Mouse (Mus musculus) limb, embryonic 11.5 days (tissue): ENCODE results near the gene Tor1a. TPM values are rescaled to one million over a fixed set of nuclear protein-coding genes. Genes with fewer than 3 reads are reported as not detected.
"Not testable (repeated sequence)": the region's sequence is repeated elsewhere in the genome, so short reads cannot be mapped to it uniquely, and the experiment has no call there.

Experiments
- ATAC-seq: fragments of 200-750 bp; cut with Nextera tagmentation; 2 replicates; pipeline ENCODE4 v1.8.0; 2017; ENCODE audit warnings: low read depth; ENCODE audit not compliant: insufficient number of reproducible peaks, low FRiP score, low TSS enrichment
- DNase-seq: peaks from one replicate; pipeline ENCODE4 v3.0.0-alpha.2; 2015; ENCODE audit warnings: low spot score
- H3K27ac ChIP-seq: fragments of 300-500 bp; sonication (generic); replicated peaks from 2 replicates; pipeline ENCODE4 v1.5.1; 2014; ENCODE audit warnings: low read depth, mild to moderate bottlenecking, low read length
- H3K27me3 ChIP-seq: fragments of 300-500 bp; sonication (generic); 2 replicates; pipeline ENCODE4 v1.6.1; 2014; ENCODE audit warnings: mild to moderate bottlenecking, low read length, mixed read lengths; ENCODE audit not compliant: control insufficient read depth, insufficient read depth
- H3K36me3 ChIP-seq: fragments of 300-500 bp; sonication (generic); 2 replicates; pipeline ENCODE4 v1.6.1; 2014; ENCODE audit warnings: mild to moderate bottlenecking, low read length, moderate library complexity, mixed read lengths; ENCODE audit not compliant: control insufficient read depth, insufficient read depth
- H3K4me1 ChIP-seq: fragments of 300-500 bp; sonication (generic); 2 replicates; pipeline ENCODE4 v1.6.1; 2014; ENCODE audit warnings: low read length, mixed read lengths; ENCODE audit not compliant: control insufficient read depth, insufficient read depth
- H3K4me2 ChIP-seq: fragments of 300-500 bp; sonication (generic); 2 replicates; pipeline ENCODE4 v1.6.1; 2014; ENCODE audit warnings: low read depth, mild to moderate bottlenecking, moderate library complexity; ENCODE audit not compliant: severe bottlenecking
- H3K4me3 ChIP-seq: fragments of 300-500 bp; sonication (generic); 2 replicates; pipeline ENCODE4 v1.5.1; 2014; ENCODE audit warnings: low read depth, low read length
- H3K9ac ChIP-seq: fragments of 300-500 bp; sonication (generic); 2 replicates; pipeline ENCODE4 v1.6.1; 2014; ENCODE audit warnings: mild to moderate bottlenecking, low read length
- H3K9me3 ChIP-seq: fragments of 300-500 bp; sonication (generic); 2 replicates; pipeline ENCODE4 v1.6.1; 2016; ENCODE audit warnings: low read length; ENCODE audit not compliant: control insufficient read depth
- WGBS: fragments of 180-500 bp; shearing (Covaris S2); extraction: QIAGEN DNeasy Blood & Tissue Kit; methylation state at CpG from one replicate; pipeline ENCODE4 v1.1.7; 2014; 5-methylcytosine and 5-hydroxymethylcytosine counted together
- polyA plus RNA-seq: library from polyadenylated mRNA; unstranded; fragments of >200 nt; fragmentation: Nextera tagmentation; extraction: Ambion mirVana; gene quantifications from 2 replicates; pipeline ENCODE4 v1.2.1, GENCODE M21; 2014

Gene Tor1a
- polyA plus RNA-seq, 1 experiment from 2014 or later: 83.5 TPM

DNA sequence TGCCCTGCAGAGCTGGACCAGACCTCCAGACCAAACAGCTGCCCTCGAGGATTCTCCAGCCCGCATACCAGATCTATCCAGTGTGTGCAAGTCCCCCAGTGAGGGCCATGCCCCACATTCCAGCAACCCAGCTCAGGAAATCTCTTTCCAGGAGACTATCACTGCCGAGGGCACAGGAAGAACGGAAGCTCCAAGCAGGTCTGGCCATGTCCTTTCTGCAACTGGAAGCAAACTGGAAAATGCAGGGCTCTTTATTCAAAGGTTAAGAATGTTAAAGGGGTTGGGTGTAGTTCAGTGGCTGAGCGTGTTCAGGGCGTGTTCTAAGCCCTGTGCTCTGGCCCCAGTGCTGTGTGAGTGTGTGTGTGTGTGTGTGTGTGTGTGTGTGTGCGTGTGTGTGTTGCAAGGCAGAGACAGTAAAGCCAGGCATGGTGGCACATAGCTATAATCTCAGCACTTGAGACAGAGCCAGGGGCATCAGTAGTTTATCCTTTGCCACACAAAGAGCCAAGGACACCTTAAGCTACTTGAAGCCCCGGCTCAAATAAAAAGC is 48.9 kb downstream of the Tor1a start:
- H3K9ac ChIP-seq: no peak overlapping the region
- no peak for DNase-seq

DNA sequence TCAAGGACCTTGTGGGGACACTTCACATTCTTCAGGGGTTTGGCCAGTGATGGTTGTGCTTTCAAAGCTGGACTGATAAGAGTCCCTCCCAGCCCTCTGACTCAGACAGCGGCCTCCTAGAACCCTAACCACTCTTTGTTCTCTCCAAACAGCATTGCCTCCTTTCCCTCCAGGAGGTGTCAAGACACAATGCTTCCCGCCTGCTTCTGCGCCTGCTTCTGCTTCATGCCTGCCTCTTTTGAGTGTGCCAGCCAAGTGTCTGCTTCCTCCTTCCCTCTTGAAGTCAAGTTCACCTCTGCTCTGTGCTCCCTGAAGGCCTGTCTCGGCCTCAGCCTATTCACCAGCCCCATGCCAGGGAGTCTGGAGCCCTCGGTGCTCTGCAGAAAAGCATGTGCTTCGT is 49.6 kb downstream of the Tor1a start:
- Histone ChIP-seq H3K27me3 (no peaks in the 10 kb centered on the region), H3K9me3 (no peaks in the 10 kb centered on the region), H3K9ac (no peak overlapping the region), H3K4me3 (no peak overlapping the region), H3K27ac (0 out of 2 replicates have a peak overlapping the region, but pooled peaks have one; percentile 6), H3K36me3 (no peaks in the 10 kb centered on the region), H3K4me2 (no peak overlapping the region), H3K4me1 (peaks cover 9% of the 10 kb centered on the region; the same call in 1 of the 2 replicates)
- DNase-seq: no peak
- no peak for ATAC-seq
- 58% methylated on average over 6 of the region's 6 CpGs for WGBS

More for the DNA sequence above, 48.9 kb downstream of the Tor1a start:
- Histone ChIP-seq H3K4me3 (no peak overlapping the region), H3K36me3 (no peaks in the 10 kb centered on the region), H3K4me1 (peaks cover 9% of the 10 kb centered on the region; the same call in 1 of the 2 replicates), H3K4me2 (no peak overlapping the region), H3K27ac (no peak overlapping the region), H3K27me3 (no peaks in the 10 kb centered on the region), H3K9me3 (no peaks in the 10 kb centered on the region)
- no peak for ATAC-seq
- WGBS: 47% methylated on average over 8 of the region's 8 CpGs

DNA sequence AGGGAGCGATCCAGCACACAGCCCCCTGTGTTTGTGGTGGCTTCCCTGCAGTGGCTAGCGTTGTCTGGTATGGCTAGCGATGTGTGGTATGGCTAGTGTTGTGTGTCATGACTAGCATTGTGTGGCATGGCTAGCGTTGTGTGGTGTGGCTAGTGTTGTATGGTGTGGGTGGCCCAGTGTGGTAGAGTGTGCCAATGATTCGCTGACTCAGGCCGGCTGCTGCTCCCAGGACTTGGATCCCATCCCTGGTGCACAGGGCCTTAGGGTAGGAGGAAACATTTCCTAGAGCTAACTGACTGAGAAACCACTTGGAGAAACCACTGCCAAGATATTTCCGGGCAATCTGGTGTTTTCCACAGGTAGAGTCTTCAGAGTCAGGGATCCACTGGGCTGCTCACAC is 50.1 kb downstream of the Tor1a start:
- ATAC-seq (no peak), DNase-seq (no peak)
- no peak overlapping the region for H3K9ac ChIP-seq
- no peaks in the 10 kb centered on the region for H3K9me3 ChIP-seq
- no peak overlapping the region for H3K27ac ChIP-seq
- H3K4me2 ChIP-seq: no peak overlapping the region
- no peaks in the 10 kb centered on the region for H3K27me3 ChIP-seq
- no peaks in the 10 kb centered on the region for H3K36me3 ChIP-seq
- no peak overlapping the region for H3K4me3 ChIP-seq
- 89% methylated on average over 7 of the region's 7 CpGs for WGBS
- H3K4me1 ChIP-seq: peaks cover 9% of the 10 kb centered on the region; the same call in 1 of the 2 replicates

DNA sequence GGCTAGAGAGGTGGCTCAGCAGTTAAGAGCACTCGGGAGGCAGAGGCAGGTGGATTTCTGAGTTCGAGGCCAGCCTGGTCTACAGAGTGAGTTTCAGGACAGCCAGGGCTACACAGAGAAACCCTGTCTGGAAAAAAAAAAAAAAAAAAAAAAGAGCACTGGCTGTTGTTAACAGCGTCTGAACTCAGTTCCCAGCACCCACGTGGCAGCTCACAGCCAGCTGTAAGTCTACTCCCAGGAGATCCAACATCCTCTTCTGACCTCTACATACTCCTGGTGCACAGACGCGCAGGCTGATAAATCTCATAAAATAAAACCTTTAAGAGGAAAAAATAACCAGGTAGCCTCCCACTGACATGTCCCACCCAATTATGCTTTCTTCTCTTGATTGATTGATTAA is 51.8 kb downstream of the Tor1a start:
- not testable (repeated sequence) for H3K27ac ChIP-seq, H3K4me3 ChIP-seq, H3K27me3 ChIP-seq, DNase-seq, H3K4me1 ChIP-seq, H3K9ac ChIP-seq, ATAC-seq, H3K4me2 ChIP-seq, H3K36me3 ChIP-seq, H3K9me3 ChIP-seq
- 66% methylated on average over 6 of the region's 6 CpGs for WGBS

DNA sequence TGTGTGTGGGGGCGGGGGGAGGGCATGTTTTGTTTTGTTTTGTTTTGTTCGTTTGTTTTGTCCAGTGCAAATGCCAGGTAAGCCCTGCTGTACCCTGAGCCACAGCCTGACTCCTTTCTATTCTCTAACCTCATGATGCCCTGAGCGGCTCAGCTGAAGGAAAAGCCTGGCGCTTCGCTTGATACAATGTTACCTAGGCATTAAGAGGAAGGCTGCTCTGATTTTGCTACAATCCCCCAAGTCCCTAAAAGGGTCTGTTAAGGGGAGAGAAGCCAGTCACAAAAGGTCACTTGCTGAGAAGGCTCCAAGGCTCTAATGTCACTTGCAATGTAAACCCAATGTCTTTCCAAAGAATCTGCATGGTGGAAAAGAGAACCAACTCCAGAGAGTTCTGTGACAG is 52.4 kb downstream of the Tor1a start:
- H3K4me1 ChIP-seq: peaks cover 9% of the 10 kb centered on the region; the same call in 1 of the 2 replicates
- ATAC-seq (no peak), DNase-seq (no peak)
- H3K27ac ChIP-seq: 0 out of 2 replicates have a peak overlapping the region, but pooled peaks have one; percentile 18
- H3K9me3 ChIP-seq: no peaks in the 10 kb centered on the region
- H3K27me3 ChIP-seq: no peaks in the 10 kb centered on the region
- H3K4me3 ChIP-seq: no peak overlapping the region
- WGBS: 85% methylated on average over 5 of the region's 5 CpGs
- H3K4me2 ChIP-seq: no peak overlapping the region
- H3K36me3 ChIP-seq: no peaks in the 10 kb centered on the region
- H3K9ac ChIP-seq: no peak overlapping the region

DNA sequence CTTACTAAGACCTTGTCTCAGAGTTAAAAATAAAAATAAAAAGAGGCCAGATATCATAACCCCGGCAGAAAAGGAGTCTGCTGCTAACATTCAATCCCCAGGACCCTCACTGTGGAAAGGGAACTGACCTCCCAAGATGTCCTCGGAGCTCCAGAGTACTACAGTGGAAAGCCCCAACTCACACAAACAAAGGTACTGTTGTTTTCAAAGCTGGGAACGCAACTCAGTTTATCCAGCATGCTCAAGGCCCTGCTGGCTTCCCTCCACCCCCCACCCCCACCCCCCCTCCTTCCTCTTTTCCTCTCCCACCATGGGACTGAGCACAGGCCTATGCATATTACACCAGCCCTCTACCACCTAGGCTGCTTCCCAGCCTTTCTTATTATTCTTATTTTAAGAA is 52.9 kb downstream of the Tor1a start:
- no peak overlapping the region for H3K4me3 ChIP-seq
- DNase-seq (no peak), ATAC-seq (no peak)
- 73% methylated on average over 3 of the region's 3 CpGs for WGBS
- H3K9ac ChIP-seq: no peak overlapping the region
- H3K27ac ChIP-seq: 0 out of 2 replicates have a peak overlapping the region, but pooled peaks have one; percentile 21
- no peaks in the 10 kb centered on the region for H3K27me3 ChIP-seq
- H3K9me3 ChIP-seq: no peaks in the 10 kb centered on the region
- H3K4me1 ChIP-seq: peaks cover 9% of the 10 kb centered on the region; the same call in 1 of the 2 replicates
- no peak overlapping the region for H3K4me2 ChIP-seq
- H3K36me3 ChIP-seq: no peaks in the 10 kb centered on the region

DNA sequence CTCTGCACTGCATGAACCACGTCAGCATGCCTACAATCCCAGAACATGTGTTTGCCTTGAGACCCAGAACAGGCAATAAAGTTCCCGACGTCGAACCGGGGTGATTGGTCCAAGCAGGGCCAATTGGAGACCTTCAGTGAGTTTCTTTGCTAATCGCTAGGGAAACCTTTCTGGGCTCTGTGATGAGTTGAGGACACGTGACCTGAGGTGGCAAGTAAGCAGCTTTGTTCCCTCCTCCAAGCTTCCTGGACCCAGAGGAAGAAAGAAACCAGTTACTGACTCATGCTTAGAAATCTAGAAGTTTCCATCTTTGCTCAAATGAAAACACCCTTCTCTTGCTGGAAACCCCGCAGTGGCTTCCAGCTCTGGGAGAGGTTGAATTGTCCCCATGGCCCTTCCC is 54.7 kb downstream of the Tor1a start:
- H3K27me3 ChIP-seq: no peaks in the 10 kb centered on the region
- H3K4me3 ChIP-seq: no peak overlapping the region
- H3K27ac ChIP-seq: no peak overlapping the region
- no peak overlapping the region for H3K9ac ChIP-seq
- no peaks in the 10 kb centered on the region for H3K36me3 ChIP-seq
- H3K4me2 ChIP-seq: no peak overlapping the region
- no peak for DNase-seq
- ATAC-seq: no peak
- H3K4me1 ChIP-seq: no peaks in the 10 kb centered on the region; the same call in 1 of the 2 replicates
- H3K9me3 ChIP-seq: no peaks in the 10 kb centered on the region
- WGBS: 81% methylated on average over 8 of the region's 8 CpGs

DNA sequence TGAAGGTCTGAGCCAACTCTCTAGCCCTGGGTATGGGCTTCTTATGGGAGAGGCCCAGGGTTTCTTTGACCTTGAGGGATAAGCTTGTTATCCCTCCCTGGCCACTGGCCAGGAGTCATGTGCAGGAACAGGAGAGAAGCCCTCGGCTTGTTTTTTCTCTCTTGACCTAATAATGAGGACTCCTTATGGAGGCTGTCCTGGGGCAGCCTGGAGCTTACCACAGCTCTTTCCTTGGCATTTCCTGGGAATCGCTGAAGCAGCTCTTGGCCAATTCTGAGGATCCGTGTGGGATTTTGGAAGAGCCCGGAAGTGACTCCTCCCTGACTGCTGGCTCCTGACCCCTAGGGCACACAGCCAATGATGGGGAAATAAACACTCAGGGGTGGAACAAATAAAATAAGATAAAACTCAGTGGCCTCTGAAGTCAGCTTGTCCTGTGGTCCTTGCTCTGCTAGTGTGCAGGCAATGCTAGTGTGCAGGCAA is 55.4 kb downstream of the Tor1a start:
- Histone ChIP-seq H3K27ac (no peak overlapping the region), H3K9me3 (no peaks in the 10 kb centered on the region), H3K36me3 (no peaks in the 10 kb centered on the region), H3K27me3 (no peaks in the 10 kb centered on the region), H3K9ac (no peak overlapping the region), H3K4me1 (no peaks in the 10 kb centered on the region), H3K4me3 (no peak overlapping the region), H3K4me2 (no peak overlapping the region)
- WGBS: 69% methylated on average over 4 of the region's 4 CpGs
- ATAC-seq: no peak
- no peak for DNase-seq
